29 mouse cellular contexts compared by ENCODE assay signal in the genomic region with DNA sequence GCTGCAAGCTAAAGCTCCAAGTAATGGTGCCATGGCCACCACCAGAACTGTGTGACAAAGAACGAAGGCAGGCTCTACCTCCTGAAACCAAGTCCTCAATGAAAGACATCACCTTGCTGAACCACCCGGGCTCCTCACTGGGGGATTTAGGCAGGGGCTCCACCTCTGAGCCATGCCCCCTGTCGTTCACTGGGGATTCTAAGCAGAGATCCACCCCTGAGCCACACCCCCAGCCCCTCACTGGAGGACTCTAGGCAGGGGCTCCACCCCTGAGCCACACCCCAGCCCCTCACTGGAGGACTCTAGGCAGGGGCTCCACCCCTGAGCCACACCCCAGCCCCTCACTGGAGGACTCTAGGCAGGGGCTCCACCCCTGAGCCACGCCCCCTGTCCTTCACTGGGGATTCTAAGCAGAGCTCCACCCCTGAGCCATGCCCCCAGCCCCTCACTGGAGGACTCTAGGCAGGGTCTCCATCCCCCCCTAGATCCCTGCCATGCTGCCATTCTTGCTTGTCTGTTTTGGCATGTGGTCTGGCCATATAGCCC. TPM values are rescaled to one million over a fixed set of nuclear protein-coding genes. Genes with fewer than 3 reads are reported as not detected.
DNase-seq lines count a peak whose midpoint lies in the region; ATAC-seq and TF ChIP-seq lines count a peak whose summit lies in the region.
"Had no signal": no experiment of that assay in that cellular context is flagged by ENCODE, and none has a peak within 500 bp of the region (broad histone marks: within the 10 kb centered on the region; RNA-seq: fewer than 3 reads in every experiment).

No protein-coding gene starts in this region.

- peak; percentile 13; the same call in 1 of the 2 replicates for ATAC-seq in intestine, embryonic 15.5 days
- ATAC-seq in intestine, postnatal 0 days, result no peak
- peak; percentile 65 for ATAC-seq in liver, embryonic 14.5 days (ENCODE audit: insufficient read depth)

- peaks cover 4% of the 10 kb centered on the region; the same call in 1 of the 2 replicates for H3K4me1 ChIP-seq in intestine, embryonic 15.5 days (replicated peaks)
- no peaks in the 10 kb centered on the region for H3K4me1 ChIP-seq in intestine, postnatal 0 days (replicated peaks; ENCODE audit: control insufficient read depth, insufficient read depth, low read length)
- H3K4me1 ChIP-seq in ES-E14 (ENCODE audit: control insufficient read depth in 2 of 2, insufficient read depth in 2 of 2, low read length in 2 of 2, poor library complexity in 1 of 2), result peaks cover 0 to 3% of the 10 kb centered on the region in 2 experiments; a peak in 1 of 4 replicates
- H3K4me1 ChIP-seq in liver, embryonic 14.5 days (replicated peaks; ENCODE audit: control insufficient read depth in 2 of 2, insufficient read depth in 2 of 2, low read length in 1 of 2), result peaks cover 0 to 7% of the 10 kb centered on the region in 2 experiments; a peak in 1 of 4 replicates

- no peak overlapping the region for H3K4me2 ChIP-seq in intestine, embryonic 15.5 days (replicated peaks)
- no peak overlapping the region for H3K4me2 ChIP-seq in intestine, postnatal 0 days (replicated peaks; ENCODE audit: low read depth)
- H3K4me2 ChIP-seq in liver, embryonic 14.5 days (ENCODE audit: low read depth), result no peak overlapping the region
- H3K4me2 ChIP-seq: embryonic facial prominence, embryonic 12.5 days; forebrain, embryonic 12.5 days; hindbrain, embryonic 13.5 days; neural tube, embryonic 15.5 days; stomach, embryonic 15.5 days had no signal

- 43% methylated on average over 4 of the region's 4 CpGs for WGBS in intestine, embryonic 15.5 days
- 40% methylated on average over 4 of the region's 4 CpGs for WGBS in intestine, postnatal 0 days
- WGBS in liver, embryonic 14.5 days (ENCODE audit: insufficient replicate concordance), result 50% methylated on average over 4 of the region's 4 CpGs

- intact Hi-C loops in gastrocnemius, postnatal 36 days (cut with DNase I), result no loop called here

- no peak overlapping the region for H3K27ac ChIP-seq in intestine, embryonic 15.5 days
- no peak overlapping the region for H3K27ac ChIP-seq in intestine, postnatal 0 days (ENCODE audit: low read depth, low read length)
- no peak overlapping the region for H3K27ac ChIP-seq in ES-E14 (ENCODE audit: insufficient read depth, low read depth, low read length, poor library complexity, severe bottlenecking)
- no peak overlapping the region for H3K27ac ChIP-seq in liver, embryonic 14.5 days
- H3K27ac ChIP-seq: embryonic facial prominence, embryonic 12.5 days; forebrain, embryonic 12.5 days; hindbrain, embryonic 13.5 days; limb, embryonic 10.5 days; neural tube, embryonic 15.5 days; stomach, embryonic 15.5 days had no signal

- no peaks in the 10 kb centered on the region for H3K36me3 ChIP-seq in intestine, embryonic 15.5 days
- H3K36me3 ChIP-seq in intestine, postnatal 0 days (ENCODE audit: control insufficient read depth, insufficient read depth), result no peaks in the 10 kb centered on the region; the same call in 1 of the 2 replicates
- H3K36me3 ChIP-seq in ES-E14 (ENCODE audit: control insufficient read depth, insufficient read depth, low read length, poor library complexity, severe bottlenecking), result no peaks in the 10 kb centered on the region
- H3K36me3 ChIP-seq in liver, embryonic 14.5 days (replicated peaks; ENCODE audit: control insufficient read depth, insufficient read depth, low read depth), result no peaks in the 10 kb centered on the region
- H3K36me3 ChIP-seq: forebrain, embryonic 12.5 days; hindbrain, embryonic 13.5 days; neural tube, embryonic 15.5 days; stomach, embryonic 15.5 days had no signal

- DNase-seq in ES-E14 (ENCODE audit: low read depth, low spot score), result peak; percentile 52
- DNase-seq in ZHBTc4 (ENCODE audit: low read depth, low spot score), result peak; percentile 69
- no peak for DNase-seq in liver, embryonic 14.5 days (ENCODE audit: low read depth in 3 of 3, low spot score in 3 of 3)
- no peak for DNase-seq in gastrocnemius, postnatal 36 days
- no peak for DNase-seq in thymus, postnatal 25 days
- DNase-seq: adrenal gland, postnatal 36 days; B cell, adult 2 months; cerebellum, adult 11 months; cerebellum, postnatal 10 days; heart, adult 11 months; kidney, adult 9 months; kidney, postnatal 14 days; lung, postnatal 14 days; right cerebral cortex, adult 18-20 months; thymus, postnatal 4 days had no signal

- H3K27me3 ChIP-seq in intestine, embryonic 15.5 days (replicated peaks), result no peaks in the 10 kb centered on the region
- no peaks in the 10 kb centered on the region for H3K27me3 ChIP-seq in intestine, postnatal 0 days (replicated peaks; ENCODE audit: control insufficient read depth, insufficient read depth, low read length)
- no peaks in the 10 kb centered on the region for H3K27me3 ChIP-seq in liver, embryonic 14.5 days (ENCODE audit: control insufficient read depth, insufficient read depth, low read length)
- H3K27me3 ChIP-seq: CH12.LX; embryonic facial prominence, embryonic 12.5 days; forebrain, embryonic 12.5 days; hindbrain, embryonic 13.5 days; megakaryocyte, embryonic 14.5 days; neural tube, embryonic 15.5 days; stomach, embryonic 15.5 days had no signal

- no peak overlapping the region for H3K9ac ChIP-seq in intestine, embryonic 15.5 days
- H3K9ac ChIP-seq in intestine, postnatal 0 days (ENCODE audit: low read depth, low read length), result no peak overlapping the region
- H3K9ac ChIP-seq in ES-E14 (ENCODE audit: insufficient read depth, low read depth, low read length, poor library complexity, severe bottlenecking), result no peak overlapping the region
- H3K9ac ChIP-seq in liver, embryonic 14.5 days (replicated peaks), result no peak overlapping the region
- H3K9ac ChIP-seq: embryonic facial prominence, embryonic 12.5 days; forebrain, embryonic 12.5 days; hindbrain, embryonic 13.5 days; neural tube, embryonic 15.5 days; stomach, embryonic 15.5 days had no signal

- no peak for TF ChIP-seq CTCF in intestine, postnatal 0 days (IDR thresholded peaks at IDR 0.05; ENCODE audit: low read depth)
- no peak for TF ChIP-seq CTCF in liver, embryonic 14.5 days (IDR thresholded peaks at IDR 0.05; ENCODE audit: low read depth)

- in situ Hi-C loops in ES-E14 (cut with MboI; ENCODE audit: low sequenced_read_pairs in 2 of 2, unreplicated experiment in 2 of 2), result no loop called here

- H3K4me3 ChIP-seq in intestine, embryonic 15.5 days (replicated peaks), result no peak overlapping the region
- H3K4me3 ChIP-seq in intestine, postnatal 0 days (ENCODE audit: low read depth, low read length), result no peak overlapping the region
- no peak overlapping the region for H3K4me3 ChIP-seq in ES-E14 (ENCODE audit: insufficient read depth in 1 of 2, low read depth in 1 of 2, low read length in 2 of 2, poor library complexity in 1 of 2, severe bottlenecking in 1 of 2)
- H3K4me3 ChIP-seq in liver, embryonic 14.5 days (ENCODE audit: insufficient read depth in 1 of 2, low read depth in 2 of 2, low read length in 2 of 2), result no peak overlapping the region
- H3K4me3 ChIP-seq: embryonic facial prominence, embryonic 12.5 days; erythroblast, embryonic 14.5 days; forebrain, embryonic 12.5 days; hindbrain, embryonic 13.5 days; limb, embryonic 10.5 days; neural tube, embryonic 15.5 days; stomach, embryonic 15.5 days had no signal

- no peak for TF ChIP-seq EP300 in liver, embryonic 14.5 days (IDR thresholded peaks at IDR 0.05; ENCODE audit: low read depth)

- no peaks in the 10 kb centered on the region for H3K9me3 ChIP-seq in intestine, embryonic 15.5 days
- H3K9me3 ChIP-seq in intestine, postnatal 0 days (ENCODE audit: control insufficient read depth), result no peaks in the 10 kb centered on the region
- H3K9me3 ChIP-seq in ES-E14 (ENCODE audit: control insufficient read depth, insufficient read depth, low read depth, low read length), result no peaks in the 10 kb centered on the region
- no peaks in the 10 kb centered on the region for H3K9me3 ChIP-seq in liver, embryonic 14.5 days (ENCODE audit: control insufficient read depth, low read length)
- H3K9me3 ChIP-seq: embryonic facial prominence, embryonic 12.5 days; forebrain, embryonic 12.5 days; hindbrain, embryonic 13.5 days; limb, embryonic 10.5 days; megakaryocyte, embryonic 14.5 days; neural tube, embryonic 15.5 days; stomach, embryonic 15.5 days had no signal

RNA-seq across cellular contexts. Expression of gene Crtc1, which starts 6.3 kb away (rescaled TPM):
- 14.8 and 15.0 TPM in 2 replicates for polyA plus RNA-seq in intestine, embryonic 15.5 days (2015; fragmentation: Nextera tagmentation; extraction: Ambion mirVana)
- polyA plus RNA-seq in intestine, postnatal 0 days (2015; fragmentation: Nextera tagmentation; extraction: Ambion mirVana), result 8.1 and 9.2 TPM in 2 replicates
- total RNA-seq in ES-E14 (2012; rRNA removed), result 3.3 and 4.9 TPM in 2 replicates
- 3.9 and 4.5 TPM in 2 replicates for polyA plus RNA-seq in liver, embryonic 14.5 days (2012; rRNA removed)
- polyA plus RNA-seq in liver, embryonic 14.5 days (2014; fragmentation: Nextera tagmentation; extraction: Ambion mirVana), result 2.9 and 3.9 TPM in 2 replicates
- total RNA-seq in gastrocnemius, postnatal 36 days (2021), result 1 to 10 TPM; 5.3 to 7.5 TPM

RNA-seq across cellular contexts. Expression of gene Klhl26, which starts 43.7 kb away (rescaled TPM):
- 18.7 and 20.8 TPM in 2 replicates for polyA plus RNA-seq in intestine, embryonic 15.5 days (2015; fragmentation: Nextera tagmentation; extraction: Ambion mirVana)
- polyA plus RNA-seq in intestine, postnatal 0 days (2015; fragmentation: Nextera tagmentation; extraction: Ambion mirVana), result 9.3 and 10.5 TPM in 2 replicates
- total RNA-seq in ES-E14 (2012; rRNA removed), result 21.4 and 22.8 TPM in 2 replicates
- 6.5 and 7.1 TPM in 2 replicates for polyA plus RNA-seq in liver, embryonic 14.5 days (2012; rRNA removed)
- polyA plus RNA-seq in liver, embryonic 14.5 days (2014; fragmentation: Nextera tagmentation; extraction: Ambion mirVana), result 5.0 and 6.0 TPM in 2 replicates
- 1 to 10 TPM; 6.8 to 7.5 TPM for total RNA-seq in gastrocnemius, postnatal 36 days (2021)

RNA-seq across cellular contexts. Expression of gene Tmem59l, which starts 54.1 kb away (rescaled TPM):
- 3.2 and 4.2 TPM in 2 replicates for polyA plus RNA-seq in intestine, embryonic 15.5 days (2015; fragmentation: Nextera tagmentation; extraction: Ambion mirVana)
- 2.3 and 2.4 TPM in 2 replicates for polyA plus RNA-seq in intestine, postnatal 0 days (2015; fragmentation: Nextera tagmentation; extraction: Ambion mirVana)
- total RNA-seq in ES-E14 (2012; rRNA removed), result 5.3 and 8.0 TPM in 2 replicates
- 0.03 and 0.09 TPM in 2 replicates for polyA plus RNA-seq in liver, embryonic 14.5 days (2012; rRNA removed)
- not detected in 2 replicates for polyA plus RNA-seq in liver, embryonic 14.5 days (2014; fragmentation: Nextera tagmentation; extraction: Ambion mirVana)
- not detected for total RNA-seq in gastrocnemius, postnatal 36 days (2021)
- total RNA-seq: CH12.LX; gastrocnemius, adult 8-10 months; heart, postnatal 25 days; liver, adult 2 months had no signal
- polyA plus RNA-seq: erythroblast, embryonic 14.5 days; liver, adult 2 months had no signal

RNA-seq across cellular contexts. Expression of gene Comp, which starts 59.7 kb away (rescaled TPM):
- 0.39 and 0.82 TPM in 2 replicates for polyA plus RNA-seq in intestine, embryonic 15.5 days (2015; fragmentation: Nextera tagmentation; extraction: Ambion mirVana)
- polyA plus RNA-seq in intestine, postnatal 0 days (2015; fragmentation: Nextera tagmentation; extraction: Ambion mirVana), result 0.25 and 0.41 TPM in 2 replicates
- total RNA-seq in ES-E14 (2012; rRNA removed), result 1.2 and 1.4 TPM in 2 replicates
- 0.39 and 0.47 TPM in 2 replicates for polyA plus RNA-seq in liver, embryonic 14.5 days (2012; rRNA removed)
- 0.29 and 0.85 TPM in 2 replicates for polyA plus RNA-seq in liver, embryonic 14.5 days (2014; fragmentation: Nextera tagmentation; extraction: Ambion mirVana)
- 1 to 10 TPM; 8.9 to 9.9 TPM for total RNA-seq in gastrocnemius, postnatal 36 days (2021)
- total RNA-seq: adrenal gland, postnatal 36 days; liver, adult 2 months had no signal
- polyA plus RNA-seq: erythroblast, embryonic 14.5 days; liver, adult 2 months had no signal

RNA-seq across cellular contexts. Expression of gene Crlf1, which starts 59.9 kb away (rescaled TPM):
- polyA plus RNA-seq in intestine, embryonic 15.5 days (2015; fragmentation: Nextera tagmentation; extraction: Ambion mirVana), result 0.95 and 1.2 TPM in 2 replicates
- 0.61 and 0.81 TPM in 2 replicates for polyA plus RNA-seq in intestine, postnatal 0 days (2015; fragmentation: Nextera tagmentation; extraction: Ambion mirVana)
- 17.0 and 29.3 TPM in 2 replicates for total RNA-seq in ES-E14 (2012; rRNA removed)
- polyA plus RNA-seq in liver, embryonic 14.5 days (2012; rRNA removed), result 1.5 and 1.9 TPM in 2 replicates
- polyA plus RNA-seq in liver, embryonic 14.5 days (2014; fragmentation: Nextera tagmentation; extraction: Ambion mirVana), result 3.7 and 4.0 TPM in 2 replicates
- 1 to 10 TPM; 3.4 to 3.8 TPM for total RNA-seq in gastrocnemius, postnatal 36 days (2021)
- total RNA-seq: liver, adult 2 months had no signal
- polyA plus RNA-seq: liver, adult 2 months had no signal

Comparison
In these comparisons a context has a peak if more than half of its experiments do, and no peak if none do; other contexts are left out.
1. DNase-seq: peak in ES-E14 (single experiment) and ZHBTc4 (single experiment); none in liver, embryonic 14.5 days (0 of 3), gastrocnemius, postnatal 36 days (0 of 2) and thymus, postnatal 25 days (single experiment).